Mouse (Mus musculus): ENCODE measurements around the gene Sidt1.

The Sidt1 gene

DNA sequence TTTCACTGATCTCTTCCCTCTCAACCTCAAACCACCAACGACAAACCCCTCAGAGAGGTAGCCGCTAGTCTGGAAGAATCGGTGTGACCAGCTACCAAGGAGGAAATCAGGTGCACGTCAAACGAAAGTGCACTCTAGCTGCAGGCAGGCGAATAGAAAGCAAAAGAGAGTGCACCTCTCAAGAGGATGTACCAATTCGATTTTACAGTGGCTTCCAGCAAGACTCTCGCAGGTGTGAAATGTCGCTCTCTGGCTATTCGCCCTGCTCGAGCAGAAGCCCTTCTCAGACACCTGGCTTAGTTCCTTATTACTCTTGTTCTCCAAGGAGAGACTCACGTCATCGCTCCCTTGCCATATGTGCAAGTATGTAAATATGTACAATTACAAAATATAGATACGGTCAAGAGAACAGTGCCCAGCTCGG lies at the start of gene Sidt1:
Sidt1 (minus strand) TSS at position 336 of the 424 bp plus-strand sequence.
- DNase-seq: peak; percentile 77

DNA sequence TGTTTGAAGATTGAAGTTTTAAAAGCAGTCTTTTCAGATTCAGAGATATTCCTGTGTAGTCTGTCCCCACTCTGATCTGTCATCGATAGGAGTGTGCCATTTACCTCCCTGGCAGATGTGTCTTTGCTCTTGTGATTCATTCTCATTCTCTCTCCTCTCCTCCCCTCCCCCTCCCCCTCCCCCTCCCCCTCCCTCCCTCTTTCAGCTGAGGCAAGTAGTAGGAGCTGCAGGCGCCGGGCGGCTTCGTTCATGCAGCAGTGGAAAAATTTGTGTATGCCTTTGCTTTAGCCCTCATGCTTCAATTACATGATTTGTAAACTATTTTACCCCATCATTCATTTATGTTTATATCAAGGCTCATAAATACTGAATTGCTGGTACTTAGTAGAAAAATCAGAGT lies 48.6 kb upstream of the Sidt1 start:
- DNase-seq: no peak

DNA sequence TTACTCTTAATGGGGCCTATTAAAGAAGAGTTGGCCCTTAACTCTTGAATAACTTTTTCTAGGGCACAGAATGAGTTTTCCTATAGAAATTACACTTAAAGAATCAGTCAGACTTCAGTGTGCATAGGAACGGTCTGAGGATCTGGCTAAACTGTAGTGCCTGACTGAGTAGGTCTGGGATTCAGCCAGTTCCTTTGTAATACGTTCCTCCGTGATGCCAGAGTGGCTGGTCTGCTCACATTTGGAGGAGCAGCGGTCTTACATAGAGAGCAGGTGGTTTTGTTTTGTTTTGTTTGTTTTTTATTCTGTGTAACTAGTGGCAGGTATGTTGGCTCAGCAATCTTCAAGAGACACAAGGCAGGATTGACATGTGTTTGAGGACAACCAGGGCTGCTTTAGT lies 47.0 kb upstream of the Sidt1 start:
- no peak for DNase-seq

DNA sequence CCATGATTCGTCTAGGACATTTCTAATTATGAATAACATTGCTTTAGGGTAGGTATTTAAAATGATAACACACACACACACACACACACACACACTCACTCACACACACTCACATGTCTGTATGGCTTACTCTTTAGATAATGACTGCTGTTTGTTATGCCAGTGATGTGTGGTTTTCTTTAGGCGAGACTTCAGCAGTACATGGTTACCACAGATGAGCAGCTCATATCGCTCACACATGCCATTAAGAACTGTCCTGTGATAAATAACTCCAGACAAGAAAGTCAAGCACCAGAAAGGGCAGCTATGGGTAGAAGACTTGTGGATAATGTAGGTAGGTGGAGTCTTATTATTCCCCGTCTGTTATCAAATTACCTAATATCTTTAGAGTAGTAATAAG lies 42.5 kb upstream of the Sidt1 start:
- no peak for DNase-seq

DNA sequence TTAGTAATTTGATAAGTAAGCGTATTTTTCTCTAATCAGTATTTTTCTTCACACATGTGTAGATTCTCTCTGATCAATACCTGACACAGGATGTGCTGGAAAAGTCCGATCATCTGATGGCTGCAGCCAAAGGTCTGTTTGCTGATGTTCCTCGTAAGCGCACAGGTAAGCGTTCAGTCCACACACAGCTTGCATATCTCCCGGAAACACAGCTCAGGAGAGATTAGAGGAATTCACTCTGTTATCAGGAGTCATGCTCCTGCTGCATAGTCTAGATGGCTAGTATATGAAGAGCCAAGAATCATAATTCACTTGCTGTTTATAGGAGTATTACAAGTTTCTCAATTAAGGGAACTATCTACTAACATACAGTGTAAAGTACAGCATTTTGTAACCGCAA lies 32.5 kb upstream of the Sidt1 start:
- DNase-seq: no peak

DNA sequence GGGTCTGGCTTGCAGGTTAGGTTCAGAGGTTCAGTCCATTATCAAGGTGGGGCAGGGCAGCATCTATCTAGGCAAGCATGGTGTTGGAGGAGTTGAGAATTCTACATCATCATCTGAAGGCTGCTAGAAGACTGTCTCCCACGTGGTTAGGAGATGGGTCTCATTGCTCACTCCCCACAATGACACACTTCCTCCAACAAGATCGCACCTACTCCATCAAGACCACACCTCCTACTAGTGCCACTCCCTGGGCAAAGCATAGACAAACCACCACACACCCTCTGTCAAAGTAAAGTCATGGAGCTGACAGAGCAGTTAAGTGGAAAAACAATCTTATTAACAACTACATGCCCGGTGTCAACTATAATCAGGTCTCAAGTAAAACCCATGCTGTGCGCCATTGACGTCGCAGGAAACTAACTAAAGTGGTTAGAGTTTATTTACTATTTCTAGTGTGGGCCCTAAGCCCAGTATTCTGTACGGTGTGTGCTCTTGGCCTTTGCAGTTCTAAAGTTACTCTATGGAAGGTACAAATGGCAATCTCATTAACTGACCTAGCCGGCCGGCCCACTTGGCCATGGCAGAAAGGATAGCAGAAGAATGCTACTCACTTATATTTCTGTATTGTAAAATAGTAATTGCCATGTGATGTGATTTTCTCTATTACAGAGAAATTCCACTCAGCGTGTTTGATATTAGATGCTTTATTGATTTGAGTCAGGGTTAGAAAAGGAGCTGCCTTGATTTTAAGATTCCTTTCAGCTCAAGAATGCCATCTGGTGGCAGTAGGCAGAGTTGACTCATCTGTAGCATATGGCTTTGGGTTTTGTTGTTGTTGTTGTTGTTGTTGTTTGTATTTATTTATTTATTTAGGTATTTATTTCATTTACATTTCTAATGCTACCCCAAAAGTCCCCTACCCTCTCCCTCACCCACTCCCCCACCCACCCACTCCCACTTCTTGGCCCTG lies 29.2 kb upstream of the Sidt1 start:
- DNase-seq: peak; percentile 53 to 68

DNA sequence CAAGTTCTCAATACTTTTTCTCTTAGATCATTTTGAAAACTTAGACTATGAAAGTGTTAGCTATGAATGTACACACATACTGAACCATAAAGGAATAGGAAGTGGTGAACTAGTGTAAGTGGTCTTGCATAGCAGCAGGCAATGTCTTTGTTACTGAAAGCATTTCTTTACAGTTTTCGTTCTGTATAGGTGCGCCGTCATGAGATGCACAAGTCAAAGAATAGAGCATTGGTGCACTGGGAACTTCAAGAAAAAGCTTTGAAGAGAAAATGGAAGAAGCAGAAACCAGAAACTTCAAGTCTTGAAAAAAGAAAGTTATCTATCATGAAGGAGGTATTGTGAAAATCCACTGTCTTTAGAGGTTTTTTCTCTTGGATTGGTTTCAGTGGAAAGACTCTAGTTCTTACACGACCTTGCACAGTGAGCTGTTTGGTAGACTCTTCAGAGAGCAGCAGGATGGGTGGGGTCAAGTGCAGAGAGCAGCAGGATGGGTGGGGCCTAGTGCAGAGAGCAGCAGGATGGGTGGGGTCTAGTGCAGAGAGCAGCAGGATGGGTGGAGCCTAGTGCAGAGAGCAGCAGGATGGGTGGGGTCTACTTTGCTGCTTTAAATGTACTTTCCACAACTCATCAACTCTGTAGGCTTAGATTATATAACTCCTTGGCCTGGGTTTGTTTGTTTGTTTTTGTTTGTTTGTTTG lies 24.7 kb upstream of the Sidt1 start:
- DNase-seq: no peak

DNA sequence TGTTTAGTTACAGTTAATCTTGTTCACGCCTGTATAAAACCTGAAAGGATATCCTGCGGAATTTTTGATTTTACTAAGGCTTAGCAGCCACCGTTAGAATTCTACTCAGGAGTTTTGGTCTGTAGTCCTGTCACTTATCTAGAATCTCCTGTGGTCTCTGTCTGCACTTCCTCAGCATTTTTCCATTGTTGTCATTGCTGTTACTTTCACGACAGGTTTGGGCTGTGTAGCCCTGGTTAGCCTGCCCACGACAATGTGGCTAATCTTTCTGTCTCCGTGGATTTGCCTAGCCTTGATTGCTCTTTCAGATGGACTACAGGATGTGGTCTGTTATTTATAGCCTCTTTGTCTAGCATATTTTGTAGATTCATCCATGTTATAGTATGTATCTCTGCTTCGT lies 23.3 kb upstream of the Sidt1 start:
- no peak for DNase-seq

DNA sequence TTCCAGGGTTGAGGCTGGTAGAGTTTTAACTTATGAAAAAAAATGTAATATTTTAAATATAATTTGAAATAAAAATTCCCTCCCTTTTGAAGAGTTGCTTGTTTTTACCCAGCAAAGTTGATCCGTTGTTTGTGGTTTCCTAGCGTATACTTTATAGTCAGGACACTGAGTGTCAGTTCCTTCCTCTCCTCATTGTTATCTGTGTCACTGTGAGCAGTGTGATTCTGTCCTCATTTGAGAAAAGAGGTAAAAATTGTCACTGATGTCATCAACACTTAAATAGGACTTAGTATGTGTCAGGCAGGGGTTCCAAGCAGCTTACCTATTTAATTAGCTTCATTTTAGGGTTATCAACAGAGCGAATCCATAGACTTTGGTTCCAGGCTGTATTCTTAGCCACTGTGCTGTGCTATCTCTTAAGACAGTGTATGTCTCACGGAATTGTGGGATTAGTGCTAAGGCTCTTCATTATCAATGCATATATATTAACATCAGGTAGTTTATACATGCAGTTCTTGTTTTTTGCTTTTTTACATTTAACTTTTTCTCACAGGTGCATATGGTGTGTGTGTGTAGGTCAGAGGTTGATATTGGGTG lies 16.9 kb upstream of the Sidt1 start:
- no peak for DNase-seq

DNA sequence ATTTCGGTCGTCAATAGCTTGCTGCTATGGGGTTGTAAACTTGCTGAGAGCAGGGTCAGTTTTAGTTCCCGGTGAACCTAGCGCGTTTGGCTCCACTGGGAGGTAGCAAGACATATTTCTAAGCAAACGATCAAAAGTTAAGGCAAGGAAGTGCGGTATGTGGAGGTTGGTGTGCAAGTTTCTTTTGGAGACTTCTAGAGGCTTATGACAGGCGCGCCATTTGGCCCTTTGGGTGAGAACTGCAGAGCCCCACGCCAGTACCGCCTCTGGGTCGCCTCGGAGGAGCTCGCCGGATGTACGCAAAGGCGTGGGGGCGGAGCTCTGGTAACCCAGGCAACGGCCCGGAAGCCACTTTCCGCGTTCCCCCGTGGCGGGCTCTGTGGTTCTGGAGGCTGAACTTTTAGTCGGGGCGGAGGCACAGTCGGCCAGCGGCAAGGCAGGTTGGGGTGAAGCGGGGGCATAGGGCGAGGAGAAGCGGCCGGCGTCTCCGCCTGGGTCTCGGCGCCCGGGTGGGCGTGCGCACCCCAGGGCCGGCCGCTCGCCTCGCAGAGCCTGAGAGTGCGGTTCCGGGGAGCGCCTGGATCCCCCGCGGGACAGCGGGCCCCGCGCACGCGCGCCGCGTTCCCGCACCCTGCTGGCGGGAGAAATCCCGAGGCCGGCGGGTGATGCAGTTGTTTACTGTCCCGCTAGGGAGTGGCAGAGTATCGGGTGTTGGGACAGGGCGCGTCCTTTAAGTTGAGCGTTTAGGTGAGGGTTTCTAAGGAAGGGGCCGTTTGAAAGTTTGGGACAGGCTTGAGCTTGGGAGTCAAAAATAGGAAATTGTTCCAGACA lies 14.3 kb upstream of the Sidt1 start, which contains the start of gene Spice1:
Spice1 (plus strand) TSS at position 51 of the 831 bp plus-strand sequence.
- peak; percentile 96 for DNase-seq

DNA sequence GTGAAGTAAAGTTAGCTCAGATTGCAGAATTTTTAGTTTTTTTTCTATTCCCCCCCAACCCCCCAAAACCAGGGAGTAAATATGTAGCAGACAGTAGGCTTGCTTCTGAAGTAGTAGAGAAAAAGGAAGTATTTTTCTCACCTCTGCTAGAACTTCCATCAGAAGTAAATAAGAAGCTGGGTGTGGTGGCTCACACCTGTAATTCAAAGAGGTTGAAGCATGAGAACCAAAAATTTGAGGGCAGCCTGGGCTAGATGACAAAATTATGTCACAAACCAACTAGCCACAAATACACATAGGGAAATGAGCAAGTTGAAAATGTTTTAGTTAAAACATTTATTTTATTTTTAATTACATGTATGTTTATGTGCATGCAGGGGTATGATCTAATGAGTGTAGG lies 4.5 kb upstream of the Sidt1 start:
- no peak for DNase-seq

DNA sequence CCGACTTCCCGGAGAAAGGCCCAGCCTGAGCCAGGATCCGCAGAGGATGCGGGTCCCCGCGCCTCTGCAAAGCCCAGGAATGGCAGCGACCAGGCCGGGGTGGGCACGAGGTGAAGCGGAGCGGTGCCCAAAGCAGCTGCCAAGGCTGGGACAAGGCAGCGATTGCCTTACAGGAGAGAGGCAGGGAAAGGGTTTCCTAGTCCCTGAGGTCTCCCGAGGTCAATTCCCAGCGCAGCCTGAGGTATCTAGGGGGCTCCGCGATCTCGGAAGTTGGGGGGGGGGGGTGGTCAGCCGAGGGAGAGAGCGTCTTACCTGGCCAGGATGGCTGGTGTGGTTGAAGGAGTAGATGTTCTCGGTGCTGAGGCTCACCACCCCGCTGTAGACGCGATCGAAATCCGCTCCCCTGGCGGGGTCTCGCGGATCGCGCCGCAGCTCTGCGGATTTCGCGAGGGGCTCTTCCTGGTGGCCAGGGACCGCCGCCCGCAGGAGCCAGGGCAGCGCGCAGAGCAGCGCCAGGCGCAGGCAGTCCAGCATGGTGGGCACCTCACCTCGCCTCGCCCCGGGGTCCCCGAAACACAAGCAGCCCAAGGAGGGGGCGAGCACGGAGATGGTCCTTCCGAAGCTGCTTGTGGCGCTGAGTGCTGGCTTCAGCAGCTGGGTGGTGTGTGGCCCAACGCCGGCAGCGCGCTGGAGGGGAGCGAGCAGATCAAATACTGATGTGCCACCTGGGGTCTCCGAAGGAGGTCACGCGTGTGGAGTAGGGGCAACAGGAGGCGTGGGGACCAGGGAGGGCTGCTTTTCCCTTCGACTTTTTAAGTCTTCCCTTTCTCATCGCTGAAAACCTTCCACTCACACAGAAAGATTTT lies 768 bp downstream of the Sidt1 start:
- peak; percentile 60 to 66 for DNase-seq

DNA sequence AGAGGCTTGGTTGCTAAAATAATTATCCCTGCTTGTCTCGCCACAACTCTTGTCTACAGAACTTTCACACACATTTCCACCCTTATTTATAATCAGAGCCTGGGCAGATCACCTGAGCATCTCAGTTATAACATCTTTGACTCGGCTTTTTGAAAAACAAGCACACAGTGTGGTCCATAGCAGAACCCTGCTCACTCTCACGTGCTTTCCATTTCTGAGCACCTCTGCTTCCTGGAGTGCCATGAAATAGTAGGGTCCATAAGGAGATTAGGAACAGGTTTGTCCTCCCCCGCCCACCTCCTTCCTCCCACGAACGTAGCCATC lies 1.4 kb downstream of the Sidt1 start:
- DNase-seq: no peak

DNA sequence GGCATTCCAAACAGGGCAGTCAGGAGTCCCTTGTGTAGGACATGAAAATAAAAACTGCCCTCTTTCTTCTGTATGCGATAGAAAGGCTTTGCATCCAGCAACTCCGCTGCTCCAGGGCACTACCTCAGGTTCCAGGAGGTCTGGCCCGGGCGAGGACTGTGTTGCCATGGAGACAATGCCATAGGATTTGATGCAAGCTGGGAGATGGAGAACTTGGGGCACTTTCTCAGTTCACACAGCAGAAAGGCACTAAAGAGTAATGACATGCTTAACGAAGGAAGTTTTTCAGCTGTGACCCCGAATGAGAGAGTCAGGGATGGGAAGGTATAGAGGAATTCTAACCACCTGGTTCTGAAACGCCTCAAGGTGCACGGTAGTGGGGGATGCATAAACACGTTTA lies 1.8 kb downstream of the Sidt1 start:
- peak; percentile 56 to 65 for DNase-seq

DNA sequence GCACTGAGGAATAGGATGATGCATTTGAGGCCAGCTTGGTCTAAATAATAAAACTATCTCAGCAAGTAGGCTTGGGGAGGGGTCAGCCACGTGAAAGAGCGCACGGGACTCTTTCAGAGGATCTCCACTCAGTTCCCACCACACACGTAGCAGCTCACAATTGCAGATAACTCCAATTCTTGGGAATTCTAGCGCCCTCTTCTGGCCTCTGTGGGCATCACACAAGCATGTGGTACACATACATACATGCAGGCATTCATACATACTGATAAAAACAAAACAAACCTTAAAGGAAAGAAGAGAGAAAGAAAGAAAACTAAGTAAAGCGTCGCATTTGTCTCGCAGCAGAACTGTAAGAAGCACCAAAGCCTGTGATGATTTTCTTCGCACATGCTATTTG lies 2.3 kb downstream of the Sidt1 start:
- DNase-seq: peak; percentile 35 to 36

DNA sequence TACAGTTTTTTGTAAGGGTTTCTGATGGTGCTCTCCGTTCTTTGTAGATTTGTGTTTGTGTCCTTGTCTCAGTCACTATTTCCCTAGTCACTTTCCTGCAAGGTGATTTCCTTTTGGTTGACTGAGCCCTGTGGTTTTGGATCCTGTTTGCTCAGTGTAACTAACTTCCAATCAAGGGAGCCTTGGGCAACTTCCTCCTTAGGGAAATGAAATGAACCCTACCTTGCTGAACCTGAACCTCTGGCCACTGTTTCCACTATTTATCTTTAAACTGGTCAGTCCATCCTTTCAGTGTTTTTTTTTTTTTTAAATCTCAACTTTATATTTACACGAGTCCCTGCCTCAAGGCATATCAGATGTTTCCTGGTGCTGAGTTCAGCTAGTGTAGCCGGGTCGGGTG lies 4.4 kb downstream of the Sidt1 start:
- no peak for DNase-seq

DNA sequence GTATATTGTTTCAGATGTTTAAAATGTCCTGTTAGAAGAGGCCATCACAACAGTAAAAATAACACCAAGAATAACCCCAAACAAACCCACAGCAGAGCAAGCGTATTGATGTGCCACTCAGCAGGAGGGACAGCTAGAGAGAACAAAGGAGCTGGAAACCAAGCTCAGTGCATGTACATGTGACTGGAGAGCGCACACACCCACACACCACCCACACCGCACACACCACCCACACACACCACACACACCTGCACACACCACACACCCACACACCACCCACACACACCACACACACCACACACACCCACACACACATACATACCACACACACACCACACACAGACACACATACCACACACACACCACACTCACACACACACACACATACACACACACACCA lies 12.8 kb downstream of the Sidt1 start:
- no peak for DNase-seq

DNA sequence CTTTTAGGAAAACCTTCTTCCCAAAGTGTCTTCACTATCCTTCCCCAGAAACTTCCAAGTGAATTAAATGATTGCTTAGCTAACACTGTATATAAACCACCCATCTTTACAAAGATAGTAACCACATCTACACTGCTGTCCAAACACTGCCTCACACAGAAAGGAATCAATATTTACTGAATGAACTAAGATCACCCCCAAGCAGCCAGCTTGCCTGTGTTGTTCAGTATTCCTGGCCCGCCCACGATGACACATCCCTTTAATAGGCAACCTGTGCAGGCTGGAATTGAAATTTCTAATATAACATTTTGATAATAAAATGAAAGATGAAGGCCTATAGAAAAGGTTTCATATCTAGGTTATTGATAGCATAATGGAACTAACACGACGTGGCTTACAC lies 16.6 kb downstream of the Sidt1 start:
- no peak for DNase-seq

DNA sequence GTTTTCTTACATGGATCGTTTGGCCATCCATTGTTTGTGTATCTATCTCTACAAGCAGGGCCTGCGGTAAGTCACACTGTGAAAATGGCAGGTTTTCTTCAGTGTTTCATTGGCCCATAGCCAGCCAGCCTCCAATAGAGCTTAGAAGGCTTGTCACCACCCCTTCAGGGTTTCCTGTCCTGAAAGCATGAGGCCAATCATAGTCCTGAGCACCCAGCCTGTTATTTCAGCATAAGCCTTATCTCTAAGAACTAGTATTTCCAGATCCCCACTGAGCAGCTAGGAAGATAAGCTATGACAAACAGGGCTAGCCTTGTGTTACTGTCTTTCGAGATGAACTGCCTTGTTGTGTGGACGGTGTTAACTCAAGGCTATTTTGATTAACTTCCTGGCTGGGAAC lies 19.6 kb downstream of the Sidt1 start:
- DNase-seq: peak in 1 of 2 experiments; percentile 10

DNA sequence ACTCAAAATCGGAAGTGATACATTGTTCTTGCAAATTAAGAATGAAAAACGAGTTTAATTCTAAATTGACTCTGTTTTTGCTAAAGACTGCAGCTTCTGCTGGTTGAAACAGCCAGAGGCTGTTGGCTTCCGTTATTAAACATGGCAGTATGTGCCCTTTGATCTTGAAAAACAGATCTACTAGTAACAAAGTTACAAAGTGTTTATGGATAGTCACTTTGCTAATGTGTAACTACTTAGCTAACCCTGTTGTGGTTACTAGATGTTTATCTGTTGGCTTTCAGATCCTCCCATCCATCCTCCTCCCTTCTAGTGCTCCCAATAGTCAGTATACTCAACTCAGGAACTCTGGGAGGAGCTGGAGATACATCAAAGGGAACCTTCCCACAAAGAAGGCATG lies 27.4 kb downstream of the Sidt1 start:
- no peak for DNase-seq

DNA sequence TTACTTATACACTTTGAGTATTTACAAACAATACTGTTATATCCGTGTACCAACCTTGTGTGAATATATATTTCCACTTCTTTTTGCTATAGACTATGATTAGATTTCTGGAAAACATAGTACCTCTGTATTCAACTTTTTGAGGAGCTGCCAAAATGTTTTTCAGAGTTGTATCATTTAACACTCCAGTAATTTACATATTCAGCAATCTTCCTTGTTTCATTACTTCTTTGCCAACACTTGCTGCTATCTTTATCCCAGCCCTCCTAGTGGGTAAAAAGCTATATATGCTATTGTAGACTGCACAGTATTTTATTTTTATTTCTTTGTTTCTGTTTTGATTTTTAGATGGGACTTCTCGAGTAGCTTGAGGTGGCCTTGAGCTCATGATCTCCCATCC lies 29.2 kb downstream of the Sidt1 start:
- DNase-seq: no peak

All from cerebellum, adult 18-20 months (tissue).